Mouse (Mus musculus): Measurements from ENCODE around the gene Tldc2. TPM values are rescaled to one million over a fixed set of nuclear protein-coding genes. Genes with fewer than 3 reads are reported as not detected.

Tldc2 gene
- total RNA-seq, 2 experiments from 2014 or later: not detected

- no peak for ATAC-seq (replicated peaks; ENCODE audit: low FRiP score, poor library complexity, severe bottlenecking)
Observed at GRCm38 (mm10) chr2:157075685-157076084, 11.2 kb upstream of the Tldc2 start.

GRCm38 (mm10) chr2:157076585-157076984, 10.3 kb upstream of the Tldc2 start:
- ATAC-seq (replicated peaks; ENCODE audit: low FRiP score, poor library complexity, severe bottlenecking): no peak

- ATAC-seq (replicated peaks; ENCODE audit: low FRiP score, poor library complexity, severe bottlenecking): no peak
Observed at GRCm38 (mm10) chr2:157077160-157077559, 9.7 kb upstream of the Tldc2 start.

- no peak for ATAC-seq (replicated peaks; ENCODE audit: low FRiP score, poor library complexity, severe bottlenecking)
Observed at GRCm38 (mm10) chr2:157077641-157078058, 9.2 kb upstream of the Tldc2 start.

DNA sequence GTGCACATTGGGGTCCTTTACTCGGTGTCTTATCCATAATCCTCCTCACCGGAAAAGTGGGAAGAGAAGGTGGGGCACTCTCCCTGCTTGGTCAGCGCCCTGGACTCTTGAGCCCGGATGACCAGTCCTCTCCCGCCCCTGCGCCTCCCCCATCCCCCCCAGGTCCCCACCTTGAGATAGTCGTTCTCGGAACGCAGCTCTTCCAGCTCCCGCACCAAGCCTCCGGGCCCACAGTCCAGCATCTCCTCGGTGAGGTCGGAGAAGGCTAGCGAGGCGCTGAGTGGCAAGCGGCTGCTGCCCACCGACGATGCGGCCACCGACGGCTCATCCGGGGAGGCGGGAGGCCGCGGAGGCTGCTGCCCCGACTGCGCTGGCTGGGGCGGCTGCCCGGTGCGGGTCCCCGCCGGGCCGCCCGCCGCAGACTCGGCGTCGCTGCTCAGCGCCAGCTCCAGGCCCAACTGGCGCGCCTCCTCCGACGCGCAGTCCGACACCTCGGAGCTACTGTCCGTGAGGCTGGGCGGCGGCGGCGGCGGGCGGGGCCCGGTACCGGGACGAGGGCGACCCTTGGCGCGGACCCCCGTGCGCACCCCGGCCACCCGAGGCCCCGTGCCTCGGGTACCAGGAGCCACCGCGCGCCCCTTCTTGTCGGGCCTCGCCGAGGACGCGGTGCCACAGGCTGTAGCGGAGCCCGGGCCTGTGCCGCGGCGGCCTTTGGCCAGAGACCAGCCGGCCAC, 8.6 kb upstream of the Tldc2 start:
- no peak for ATAC-seq (replicated peaks; ENCODE audit: low FRiP score, poor library complexity, severe bottlenecking)

DNA sequence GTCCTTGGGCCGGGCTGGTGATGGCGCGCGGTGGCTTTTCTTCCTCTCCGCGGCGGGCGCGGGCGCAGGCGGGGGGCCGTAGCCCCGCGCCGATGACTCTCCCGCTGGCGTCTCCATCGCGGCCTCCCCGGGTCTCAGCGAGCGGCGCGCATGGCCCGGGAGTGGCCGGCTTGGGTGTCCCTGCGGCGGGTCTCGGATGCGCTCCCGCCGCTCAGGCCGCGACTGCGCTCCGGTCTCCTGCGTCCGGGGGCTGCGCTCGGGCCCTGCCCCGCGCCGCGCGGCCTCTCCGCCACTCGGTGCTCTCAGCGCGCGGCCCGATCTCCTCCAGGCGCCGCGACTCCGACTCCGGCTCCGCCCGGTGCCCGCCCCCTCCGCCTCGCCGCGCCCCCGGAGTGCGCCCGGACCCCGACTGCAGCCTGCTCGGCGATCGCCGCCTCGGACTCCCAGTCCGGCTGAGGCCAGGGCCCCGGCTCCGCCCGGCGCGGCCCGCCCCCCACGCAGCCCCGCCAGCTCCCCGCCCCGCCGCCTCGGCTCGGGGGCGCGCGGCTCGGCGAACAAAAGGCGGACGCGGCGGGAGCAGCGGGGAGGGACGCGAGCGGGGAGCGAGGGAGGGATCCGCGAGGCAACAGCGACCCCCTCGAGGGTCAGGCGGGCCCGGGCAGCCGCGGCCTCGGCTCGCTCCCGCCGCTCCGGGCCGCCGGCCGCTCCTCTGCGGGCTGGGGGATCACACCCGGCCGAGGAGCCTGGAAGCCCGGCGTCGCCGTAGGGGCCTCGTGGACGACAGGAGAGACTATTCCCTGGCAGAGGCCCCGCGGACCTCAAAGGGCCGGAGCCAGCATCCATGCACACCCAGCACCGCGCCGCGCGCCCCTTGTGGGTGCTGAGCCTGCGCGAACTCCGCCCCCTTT, 7.8 kb upstream of the Tldc2 start, which contains the start of gene Soga1:
Soga1 (minus strand) TSS at position 462 of the 908 bp plus-strand sequence.
- no peak for ATAC-seq (replicated peaks; ENCODE audit: low FRiP score, poor library complexity, severe bottlenecking)

DNA sequence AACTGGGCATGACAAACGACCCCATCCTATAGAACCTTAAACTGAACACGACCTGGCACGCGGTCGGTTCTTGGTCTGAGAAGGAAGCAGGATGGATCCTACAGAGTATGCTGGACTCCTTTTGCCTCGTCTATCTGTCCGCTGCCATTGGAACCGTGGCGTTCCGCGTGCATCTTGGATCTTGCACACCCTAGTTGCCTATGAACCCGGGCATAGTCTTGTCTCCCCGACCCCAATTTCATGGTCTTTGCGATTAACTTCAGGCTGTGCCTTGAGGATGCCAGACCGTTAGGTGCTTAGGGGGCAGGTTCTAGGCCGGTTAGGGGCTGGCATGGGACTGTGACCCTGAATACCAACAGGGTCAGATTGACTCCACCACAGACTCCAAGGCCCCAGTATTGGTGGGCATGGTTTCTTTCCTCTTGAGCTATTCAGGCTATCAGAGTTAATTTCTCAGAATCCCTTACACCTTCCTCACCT, 7.1 kb upstream of the Tldc2 start:
- no peak for ATAC-seq (replicated peaks; ENCODE audit: low FRiP score, poor library complexity, severe bottlenecking)

GRCm38 (mm10) chr2:157081331-157081730, 5.5 kb upstream of the Tldc2 start:
- no peak for ATAC-seq (replicated peaks; ENCODE audit: low FRiP score, poor library complexity, severe bottlenecking)

- no peak for ATAC-seq (replicated peaks; ENCODE audit: low FRiP score, poor library complexity, severe bottlenecking)
Observed at GRCm38 (mm10) chr2:157081960-157082359, 4.9 kb upstream of the Tldc2 start.

- no peak for ATAC-seq (replicated peaks; ENCODE audit: low FRiP score, poor library complexity, severe bottlenecking)
Observed at GRCm38 (mm10) chr2:157084831-157085585, 1.8 kb upstream of the Tldc2 start.

- ATAC-seq (replicated peaks; ENCODE audit: low FRiP score, poor library complexity, severe bottlenecking): no peak
Observed at GRCm38 (mm10) chr2:157087536-157088317, 872 bp downstream of the Tldc2 start.

- no peak for ATAC-seq (replicated peaks; ENCODE audit: low FRiP score, poor library complexity, severe bottlenecking)
Observed at GRCm38 (mm10) chr2:157092024-157092423, 5.2 kb downstream of the Tldc2 start.

DNA sequence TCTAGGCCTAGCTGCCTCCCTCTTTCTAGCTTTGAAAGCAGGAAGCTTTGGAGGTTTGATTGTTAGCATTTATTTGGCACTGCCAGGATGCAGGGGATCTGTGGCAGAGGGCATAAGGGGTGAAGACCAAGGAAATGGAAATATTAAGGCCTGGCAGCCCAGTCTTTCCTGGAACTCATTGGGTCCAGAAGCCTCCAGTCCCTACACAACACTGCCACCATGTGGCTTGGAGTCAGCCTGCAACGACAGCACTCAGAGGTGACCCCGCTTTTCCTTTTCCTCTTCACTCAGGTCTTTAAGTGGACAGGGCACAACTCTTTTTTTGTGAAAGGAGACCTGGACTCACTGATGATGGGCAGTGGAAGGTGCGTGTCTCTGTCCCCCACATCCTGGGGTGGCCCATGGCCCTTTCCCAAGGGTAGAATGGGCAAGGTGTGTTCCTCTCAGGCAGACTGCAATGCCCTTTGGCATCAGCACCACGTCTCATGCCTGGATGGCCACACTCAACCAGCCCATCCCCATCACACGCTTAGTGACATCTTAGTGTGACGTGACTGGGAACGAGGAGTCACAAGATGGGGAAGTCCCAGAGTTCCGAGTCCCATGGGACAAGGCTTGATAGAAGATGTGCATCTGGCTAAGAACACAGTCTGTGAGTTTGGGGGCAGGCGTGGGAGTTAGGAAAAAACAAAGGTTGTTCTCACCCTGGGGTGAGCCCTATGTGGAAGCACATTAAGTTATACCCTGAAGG, 8.3 kb downstream of the Tldc2 start:
- ATAC-seq (replicated peaks; ENCODE audit: low FRiP score, poor library complexity, severe bottlenecking): no peak

- no peak for ATAC-seq (replicated peaks; ENCODE audit: low FRiP score, poor library complexity, severe bottlenecking)
Observed at GRCm38 (mm10) chr2:157099532-157100318, 12.9 kb downstream of the Tldc2 start.

DNA sequence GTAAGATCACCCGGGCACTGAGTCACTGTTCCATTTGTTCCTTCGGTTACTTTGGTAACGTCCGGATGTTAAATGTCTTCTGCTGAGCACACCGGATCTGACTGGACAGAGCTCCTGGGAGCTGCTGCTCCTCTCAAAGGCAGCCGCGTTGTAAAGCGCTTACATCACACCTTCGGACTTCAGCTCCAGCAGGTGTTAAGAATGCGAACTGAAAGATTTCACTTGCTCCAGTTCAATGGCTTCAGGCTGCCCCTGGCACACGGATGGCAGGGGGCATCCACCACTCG, 13.4 kb downstream of the Tldc2 start:
- ATAC-seq (replicated peaks; ENCODE audit: low FRiP score, poor library complexity, severe bottlenecking): no peak

GRCm38 (mm10) chr2:157101650-157102049, 14.8 kb downstream of the Tldc2 start:
- ATAC-seq (replicated peaks; ENCODE audit: low FRiP score, poor library complexity, severe bottlenecking): no peak

- no peak for ATAC-seq (replicated peaks; ENCODE audit: low FRiP score, poor library complexity, severe bottlenecking)
Observed at GRCm38 (mm10) chr2:157102256-157102655, 15.4 kb downstream of the Tldc2 start.

- no peak for ATAC-seq (replicated peaks; ENCODE audit: low FRiP score, poor library complexity, severe bottlenecking)
Observed at GRCm38 (mm10) chr2:157104454-157104853, 17.6 kb downstream of the Tldc2 start.

Measured in erythroblast, adult 5-6 weeks (primary cell).